Mouse (Mus musculus): ENCODE data around the gene Zfp68. TPM values are rescaled to one million over a fixed set of nuclear protein-coding genes. Genes with fewer than 3 reads are reported as not detected.

Gene Zfp68
- polyA plus RNA-seq (2012; rRNA removed), result 5.3 and 5.7 TPM in 2 replicates

GRCm38 (mm10) chr5:138619211-138620128 is at the start of gene Zfp68:
TSS of gene Zfp68 (minus strand) at chr5:138619761.

GRCm38 (mm10) chr5:138622645-138623477 is 3.3 kb upstream of the Zfp68 start, which contains the start of gene A430033K04Rik:
TSS of gene A430033K04Rik (plus strand) at chr5:138622859.

GRCm38 (mm10) chr5:138564612-138565011 is 54.9 kb downstream of the Zfp68 start, which contains the start of gene 1700123K08Rik:
TSS of gene 1700123K08Rik (minus strand) at chr5:138564712.

Other genes with a start within 250 kb of the Zfp68 start
- 2.7 TPM in 2 replicates for gene Zfp157, start 178.3 kb downstream of the Zfp68 start, polyA plus RNA-seq (2012; rRNA removed)
- gene 1700123K08Rik, start 55.0 kb downstream of the Zfp68 start, polyA plus RNA-seq (2012; rRNA removed), result not detected in 2 replicates
- gene A430033K04Rik, start 3.1 kb upstream of the Zfp68 start, polyA plus RNA-seq (2012; rRNA removed), result 2.3 and 2.4 TPM in 2 replicates
- gene Fam20c, start 134.8 kb upstream of the Zfp68 start, polyA plus RNA-seq (2012; rRNA removed), result 12.5 and 13.4 TPM in 2 replicates
- gene Gm5294, start 200.3 kb upstream of the Zfp68 start, polyA plus RNA-seq (2012; rRNA removed), result not detected in 2 replicates